Mouse (Mus musculus) heart, embryonic 14.5 days (tissue): ENCODE data around the gene Timm23. TPM values are rescaled to one million over a fixed set of nuclear protein-coding genes. Genes with fewer than 3 reads are reported as not detected.
"Not testable (repeated sequence)": the region's sequence is repeated elsewhere in the genome, so short reads cannot be mapped to it uniquely, and the experiment has no call there.

Experiments
- ATAC-seq: fragments of 200-750 bp; cut with Nextera tagmentation; 2 replicates; pipeline ENCODE4 v1.8.0; 2017; ENCODE audit warnings: low read depth, moderate TSS enrichment; ENCODE audit not compliant: insufficient number of reproducible peaks, insufficient read depth, low FRiP score
- H3K27ac ChIP-seq, 2 experiments: fragments of 200-500 bp in 1 of 2; fragments of 300-500 bp in 1 of 2; sonication (generic) in 1 of 2; replicated peaks in 1 of 2; 2 replicates each; pipeline ENCODE4 v1.5.1; 2012 to 2014; ENCODE audit warnings: low read depth in 2 of 2, low read length in 2 of 2, control low read depth in 1 of 2, mild to moderate bottlenecking in 1 of 2, mixed read lengths in 1 of 2; ENCODE audit not compliant: control insufficient read depth in 1 of 2, insufficient read depth in 1 of 2
- H3K27me3 ChIP-seq: fragments of 300-500 bp; sonication (generic); 2 replicates; pipeline ENCODE4 v1.6.1; 2014; ENCODE audit warnings: mild to moderate bottlenecking, low read length, control low read depth; ENCODE audit not compliant: control insufficient read depth, insufficient read depth
- H3K36me3 ChIP-seq: fragments of 300-500 bp; sonication (generic); 2 replicates; pipeline ENCODE4 v1.6.1; 2014; ENCODE audit warnings: mild to moderate bottlenecking, control low read depth, low read length, mixed read lengths; ENCODE audit not compliant: control insufficient read depth, insufficient read depth
- H3K4me1 ChIP-seq, 2 experiments: fragments of 200-500 bp in 1 of 2; fragments of 300-500 bp in 1 of 2; sonication (generic) in 1 of 2; 2 replicates each; pipeline ENCODE4 v1.6.1; 2012 to 2014; ENCODE audit warnings: low read length in 2 of 2, control low read depth in 1 of 2, mixed read lengths in 1 of 2; ENCODE audit not compliant: control insufficient read depth in 2 of 2, insufficient read depth in 2 of 2
- H3K4me2 ChIP-seq: fragments of 300-500 bp; sonication (generic); 2 replicates; pipeline ENCODE4 v1.6.1; 2014; ENCODE audit warnings: mild to moderate bottlenecking, low read length
- H3K4me3 ChIP-seq, 2 experiments: fragments of 200-500 bp in 1 of 2; fragments of 300-500 bp in 1 of 2; sonication (generic) in 1 of 2; 2 replicates each; pipeline ENCODE4 v1.5.1; 2012 to 2014; ENCODE audit warnings: low read length in 2 of 2, mild to moderate bottlenecking in 2 of 2, control low read depth in 1 of 2, low read depth in 1 of 2, moderate library complexity in 1 of 2; ENCODE audit not compliant: control insufficient read depth in 1 of 2, insufficient read depth in 1 of 2
- H3K9ac ChIP-seq: fragments of 300-500 bp; sonication (generic); 2 replicates; pipeline ENCODE4 v1.6.1; 2014; ENCODE audit warnings: mild to moderate bottlenecking, low read length
- H3K9me3 ChIP-seq: fragments of 300-500 bp; sonication (generic); 2 replicates; pipeline ENCODE4 v1.6.1; 2016; ENCODE audit warnings: low read length, control low read depth; ENCODE audit not compliant: control insufficient read depth
- WGBS: fragments of 180-500 bp; shearing (Covaris S2); extraction: QIAGEN DNeasy Blood & Tissue Kit; methylation state at CpG from one replicate; pipeline ENCODE4 v1.1.7; 2014; 5-methylcytosine and 5-hydroxymethylcytosine counted together
- polyA plus RNA-seq: library from polyadenylated mRNA; unstranded; fragments of >200 nt; fragmentation: Nextera tagmentation; extraction: Ambion mirVana; gene quantifications from 2 replicates; pipeline ENCODE4 v1.2.1, GENCODE M21; 2014

Gene Timm23
- polyA plus RNA-seq, 1 experiment from 2014 or later: 317 TPM

DNA sequence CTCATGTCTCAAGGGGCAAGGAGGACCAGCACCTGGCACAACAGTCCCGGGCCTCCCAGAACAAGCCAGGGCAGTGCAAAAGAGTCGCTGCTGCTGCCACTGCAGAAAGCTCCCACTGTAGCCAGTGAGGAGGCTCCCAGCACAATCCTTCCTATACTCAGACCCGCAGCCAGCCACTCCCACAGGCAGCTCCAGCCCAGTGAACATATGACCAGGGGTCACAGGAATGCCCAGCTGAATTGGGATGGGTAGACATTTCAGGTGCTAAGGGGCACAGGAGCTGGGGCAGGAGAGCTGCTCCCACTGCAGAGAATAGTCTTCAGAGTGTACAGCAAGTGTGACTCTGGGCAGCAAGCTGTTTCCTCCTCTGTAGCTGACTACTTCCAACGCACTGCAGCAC is 56.3 kb downstream of the Timm23 start:
- Histone ChIP-seq H3K4me2 (peak overlapping the region; percentile 11; the same call in 1 of the 2 replicates), H3K4me1 (no peaks in the 10 kb centered on the region)
- no peak for ATAC-seq

DNA sequence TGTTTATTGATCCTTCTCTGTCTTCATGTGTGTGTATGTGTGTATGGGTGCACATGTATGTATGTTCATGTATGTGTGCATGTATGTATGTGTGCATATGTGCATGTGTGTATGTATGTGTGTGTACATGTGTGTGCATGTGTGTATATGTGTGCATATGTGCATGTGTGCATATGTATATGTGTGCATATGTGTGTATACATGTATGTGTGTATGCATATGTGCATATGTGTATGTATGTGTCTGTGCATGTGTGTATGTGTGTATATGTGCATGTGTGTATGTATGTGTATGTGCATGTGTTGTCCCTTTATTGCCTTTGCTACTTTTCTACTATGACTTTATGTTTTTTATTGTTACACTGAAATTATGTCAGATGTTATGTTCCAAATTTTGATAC is 57.0 kb downstream of the Timm23 start:
- Histone ChIP-seq H3K4me1 (no peaks in the 10 kb centered on the region), H3K27me3 (no peaks in the 10 kb centered on the region), H3K27ac (no peak overlapping the region), H3K9me3 (no peaks in the 10 kb centered on the region; the same call in 1 of the 2 replicates), H3K9ac (no peak overlapping the region), H3K4me2 (no peak overlapping the region), H3K4me3 (no peak overlapping the region), H3K36me3 (no peaks in the 10 kb centered on the region)
- no peak for ATAC-seq

More for the DNA sequence above, 56.3 kb downstream of the Timm23 start:
- WGBS: 62% methylated on average over 4 of the region's 4 CpGs
- Histone ChIP-seq H3K9me3 (no peaks in the 10 kb centered on the region; the same call in 1 of the 2 replicates), H3K9ac (no peak overlapping the region), H3K36me3 (no peaks in the 10 kb centered on the region), H3K4me3 (no peak overlapping the region), H3K27me3 (no peaks in the 10 kb centered on the region), H3K27ac (0 out of 4 replicates have a peak overlapping the region, but pooled peaks have one; percentile 9)

GRCm38 (mm10) chr14:32141723-32142122 is 60.0 kb downstream of the Timm23 start, which contains the start of gene Msmb:
TSS of gene Msmb (plus strand) at chr14:32142023.
- H3K36me3 ChIP-seq: no peaks in the 10 kb centered on the region
- no peak for ATAC-seq
- H3K27ac ChIP-seq: no peak within 1 kb of the TSS
- WGBS: 87% methylated on average over 5 of the region's 5 CpGs
- no peak within 1 kb of the TSS for H3K4me2 ChIP-seq
- H3K9ac ChIP-seq: no peak within 1 kb of the TSS
- H3K27me3 ChIP-seq: no peaks in the 10 kb centered on the region
- no peaks in the 10 kb centered on the region for H3K4me1 ChIP-seq
- no peaks in the 10 kb centered on the region for H3K9me3 ChIP-seq
- H3K4me3 ChIP-seq: no peak within 1 kb of the TSS

DNA sequence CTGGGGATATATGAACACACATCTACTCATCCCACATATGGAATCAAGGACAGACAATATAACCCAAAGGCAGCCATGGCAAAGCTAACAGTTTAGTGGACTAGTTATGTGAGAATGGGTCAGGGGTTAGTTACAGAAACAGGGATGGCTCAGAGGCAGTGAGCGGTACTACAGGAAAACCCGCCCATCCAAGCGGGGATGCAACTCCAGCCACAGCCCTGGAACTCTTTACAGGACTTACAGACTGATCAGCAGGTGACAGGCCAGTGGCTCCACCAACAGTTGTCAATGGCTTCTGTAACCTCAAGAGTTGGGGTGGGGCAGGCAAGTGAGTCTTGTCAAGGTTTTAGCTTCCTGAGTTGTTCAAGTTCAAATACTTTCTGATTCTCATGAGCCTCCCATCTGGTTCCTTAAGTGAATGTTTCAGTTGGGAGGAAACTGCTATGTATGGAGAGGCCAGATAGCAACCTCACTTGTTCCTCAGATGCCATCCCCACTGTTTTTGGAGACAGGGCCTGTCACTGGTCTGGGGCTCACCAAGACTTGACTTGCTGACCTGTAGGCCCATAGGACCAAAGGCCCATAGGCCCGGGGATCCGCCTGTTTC is 61.2 kb downstream of the Timm23 start:
- 73% methylated on average over 5 of the region's 5 CpGs for WGBS
- no peak for ATAC-seq
- Histone ChIP-seq H3K27me3 (no peaks in the 10 kb centered on the region), H3K27ac (no peak overlapping the region), H3K4me3 (no peak overlapping the region), H3K4me1 (no peaks in the 10 kb centered on the region), H3K9ac (no peak overlapping the region), H3K9me3 (no peaks in the 10 kb centered on the region), H3K4me2 (no peak overlapping the region), H3K36me3 (no peaks in the 10 kb centered on the region)

GRCm38 (mm10) chr14:32136467-32136866 is 65.2 kb downstream of the Timm23 start:
- ATAC-seq: not testable (repeated sequence)
- 30% methylated on average over 3 of the region's 3 CpGs for WGBS

DNA sequence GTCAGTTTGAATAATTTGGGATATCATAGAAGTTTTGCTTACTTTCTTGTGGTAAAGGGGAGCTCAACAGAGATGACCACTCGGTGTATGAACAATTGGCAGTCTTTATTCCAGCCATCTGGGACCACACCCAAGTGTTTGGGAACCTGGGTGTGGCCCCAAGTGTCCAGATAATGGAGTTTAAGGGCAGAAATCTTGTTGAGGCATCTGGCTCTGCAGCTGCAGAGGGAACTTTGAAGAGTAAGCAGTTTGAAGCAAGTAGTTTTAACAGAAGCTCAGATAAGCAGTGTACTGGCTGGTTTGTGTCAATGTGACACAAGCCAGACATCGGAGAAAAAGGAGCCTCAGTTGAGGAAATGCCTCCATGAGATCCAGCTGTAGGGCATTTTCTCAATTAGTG is 67.4 kb downstream of the Timm23 start:
- H3K4me2 ChIP-seq: peak overlapping the region; percentile 46
- no peak overlapping the region for H3K9ac ChIP-seq
- peak overlapping the region; percentile 37 to 41; a peak in 3 of 4 replicates for H3K27ac ChIP-seq
- 0 out of 4 replicates have a peak overlapping the region, but pooled peaks of 1 of the 2 experiments have one; percentile 6 for H3K4me3 ChIP-seq
- H3K4me1 ChIP-seq: peaks cover 10 to 18% of the 10 kb centered on the region in 2 experiments
- ATAC-seq: no peak
- 7% methylated on average over 2 of the region's 2 CpGs for WGBS
- no peaks in the 10 kb centered on the region for H3K36me3 ChIP-seq
- no peaks in the 10 kb centered on the region for H3K9me3 ChIP-seq
- no peaks in the 10 kb centered on the region for H3K27me3 ChIP-seq

More at GRCm38 (mm10) chr14:32136467-32136866, 65.2 kb downstream of the Timm23 start:
- H3K4me1 ChIP-seq: peaks cover 10 to 18% of the 10 kb centered on the region in 2 experiments
- not testable (repeated sequence) for H3K9ac ChIP-seq, H3K27me3 ChIP-seq, H3K4me3 ChIP-seq, H3K4me2 ChIP-seq, H3K9me3 ChIP-seq, H3K27ac ChIP-seq, H3K36me3 ChIP-seq

DNA sequence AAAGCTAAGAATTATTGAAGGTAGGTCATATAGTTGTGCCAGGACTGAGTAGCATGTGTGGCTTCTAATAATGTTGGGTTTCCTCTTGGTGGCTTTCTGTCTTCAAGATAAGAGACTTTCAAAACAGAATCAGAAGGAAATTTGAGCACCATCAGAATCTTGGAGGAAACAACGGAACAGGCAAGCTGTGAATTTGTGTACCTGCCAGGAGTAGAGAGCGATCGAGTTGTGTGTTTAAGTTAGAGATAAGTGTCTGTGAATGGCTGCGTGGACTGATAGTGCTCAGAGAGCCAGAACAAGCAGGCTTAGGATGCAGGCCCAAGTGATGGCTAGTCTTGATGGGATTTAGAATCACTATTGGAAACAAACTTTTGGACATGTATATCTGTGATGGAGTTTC is 69.9 kb downstream of the Timm23 start:
- no peaks in the 10 kb centered on the region for H3K9me3 ChIP-seq
- no peak overlapping the region for H3K4me3 ChIP-seq
- H3K4me1 ChIP-seq: peaks cover 10 to 18% of the 10 kb centered on the region in 2 experiments
- no peak overlapping the region for H3K4me2 ChIP-seq
- no peaks in the 10 kb centered on the region for H3K36me3 ChIP-seq
- no peaks in the 10 kb centered on the region for H3K27me3 ChIP-seq
- no peak overlapping the region for H3K9ac ChIP-seq
- 20% methylated on average over 4 of the region's 4 CpGs for WGBS
- no peak for ATAC-seq
- no peak overlapping the region for H3K27ac ChIP-seq
